Mouse (Mus musculus) limb, embryonic 14.5 days (tissue): ENCODE measurements at regions not wholly inside any gene's neighbourhood (a gene's known extent, or its start where the extent isn't known, plus 50 kb on each side); places are given as distances from the start of the nearest gene placed in this dataset.

ENCODE experiments used
- ATAC-seq: fragments of 200-750 bp; cut with Nextera tagmentation; 2 replicates; pipeline ENCODE4 v1.8.0; 2017; ENCODE audit warnings: low read depth, moderate number of reproducible peaks, moderate TSS enrichment; ENCODE audit not compliant: low FRiP score
- DNase-seq: peaks from one replicate; pipeline ENCODE4 v3.0.0-alpha.2; 2015; ENCODE audit warnings: low spot score
- H3K27ac ChIP-seq: fragments of 300-500 bp; sonication (generic); replicated peaks from 2 replicates; pipeline ENCODE4 v1.5.1; 2014; ENCODE audit warnings: low read depth, mild to moderate bottlenecking, low read length, moderate library complexity, mixed read lengths
- H3K27me3 ChIP-seq: fragments of 300-500 bp; sonication (generic); 2 replicates; pipeline ENCODE4 v1.6.1; 2014; ENCODE audit warnings: low read length, mixed read lengths; ENCODE audit not compliant: control insufficient read depth, insufficient read depth
- H3K36me3 ChIP-seq: fragments of 300-500 bp; sonication (generic); 2 replicates; pipeline ENCODE4 v1.6.1; 2014; ENCODE audit warnings: mild to moderate bottlenecking, low read length, moderate library complexity, mixed read lengths; ENCODE audit not compliant: control insufficient read depth, insufficient read depth
- H3K4me1 ChIP-seq: fragments of 300-500 bp; sonication (generic); 2 replicates; pipeline ENCODE4 v1.6.1; 2014; ENCODE audit warnings: antibody characterized with exemption, low read length, mixed read lengths; ENCODE audit not compliant: control insufficient read depth, insufficient read depth
- H3K4me2 ChIP-seq: fragments of 300-500 bp; sonication (generic); replicated peaks from 2 replicates; pipeline ENCODE4 v1.6.1; 2014; ENCODE audit warnings: low read depth, mild to moderate bottlenecking, low read length, moderate library complexity; ENCODE audit not compliant: severe bottlenecking
- H3K4me3 ChIP-seq: fragments of 300-500 bp; sonication (generic); replicated peaks from 2 replicates; pipeline ENCODE4 v1.5.1; 2014; ENCODE audit warnings: low read length
- H3K9ac ChIP-seq: fragments of 300-500 bp; sonication (generic); 2 replicates; pipeline ENCODE4 v1.6.1; 2014; ENCODE audit warnings: mild to moderate bottlenecking, low read depth, low read length, moderate library complexity; ENCODE audit not compliant: severe bottlenecking
- H3K9me3 ChIP-seq: fragments of 300-500 bp; sonication (generic); 2 replicates; pipeline ENCODE4 v1.6.1; 2016; ENCODE audit warnings: low read length; ENCODE audit not compliant: control insufficient read depth
- POLR2A ChIP-seq: fragments of 200-500 bp; IDR thresholded peaks from 2 replicates; pipeline ENCODE4 v1.8.0; 2012; ENCODE audit warnings: inconsistent platforms, mild to moderate bottlenecking, moderate library complexity, borderline replicate concordance; ENCODE audit not compliant: insufficient read depth, insufficient read length; ENCODE audit errors: extremely low read depth
- WGBS: fragments of 180-500 bp; shearing (Covaris S2); extraction: QIAGEN DNeasy Blood & Tissue Kit; methylation state at CpG from one replicate; pipeline ENCODE4 v1.1.7; 2014; 5-methylcytosine and 5-hydroxymethylcytosine counted together

DNA sequence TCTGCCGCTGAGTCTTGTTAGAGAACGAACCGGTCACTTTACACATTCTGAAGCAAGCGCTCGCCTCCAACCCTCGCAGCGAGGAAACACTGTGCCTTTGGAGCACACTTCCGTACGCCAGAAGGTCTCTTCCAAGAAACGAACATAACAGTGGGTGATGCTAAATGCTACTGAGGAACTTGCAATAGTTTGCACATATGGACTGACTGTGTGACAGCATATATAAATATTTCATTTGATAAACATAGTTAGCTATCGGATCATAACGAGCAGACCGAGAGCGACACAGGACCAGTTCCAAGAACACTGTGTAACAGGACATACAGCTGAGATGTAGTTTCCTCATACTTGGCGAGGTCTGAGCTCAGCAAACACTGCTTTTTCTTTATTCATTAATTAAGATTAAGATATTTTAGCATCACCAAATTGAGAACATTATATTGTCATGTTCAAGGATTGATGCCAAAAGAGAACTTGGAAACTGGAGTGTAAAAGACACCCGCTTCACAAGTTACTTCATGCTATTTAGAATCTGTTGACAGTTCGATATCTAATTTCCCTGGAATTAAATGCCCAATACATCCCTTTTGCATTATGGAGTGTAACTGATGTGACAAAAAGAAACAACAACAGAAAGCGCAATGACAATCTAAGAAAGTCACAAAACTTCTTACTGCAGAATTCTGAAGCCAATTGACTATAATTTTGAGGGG, 314.3 kb upstream of the Nrip1 start:
- TF ChIP-seq POLR2A = no peak
- no peaks in the 10 kb centered on the region for H3K9me3 ChIP-seq
- DNase-seq (no peak), ATAC-seq (no peak)
- H3K4me3 ChIP-seq = no peak overlapping the region
- H3K4me2 ChIP-seq = no peak overlapping the region
- H3K36me3 ChIP-seq = no peaks in the 10 kb centered on the region
- H3K9ac ChIP-seq = no peak overlapping the region
- no peak overlapping the region for H3K27ac ChIP-seq
- no peaks in the 10 kb centered on the region for H3K4me1 ChIP-seq
- H3K27me3 ChIP-seq = no peaks in the 10 kb centered on the region
- WGBS = 93% methylated on average over 18 of the region's 18 CpGs

- TF ChIP-seq POLR2A = no peak
- Histone ChIP-seq H3K4me3 (no peak overlapping the region), H3K4me1 (no peaks in the 10 kb centered on the region), H3K36me3 (no peaks in the 10 kb centered on the region), H3K9me3 (no peaks in the 10 kb centered on the region), H3K27me3 (no peaks in the 10 kb centered on the region), H3K4me2 (no peak overlapping the region), H3K9ac (no peak overlapping the region), H3K27ac (no peak overlapping the region)
- no peak for DNase-seq
- no peak for ATAC-seq
- 42% methylated on average over 8 of the region's 8 CpGs for WGBS
Observed at GRCm38 (mm10) chr16:76685562-76685961, 311.9 kb upstream of the Nrip1 start.

DNA sequence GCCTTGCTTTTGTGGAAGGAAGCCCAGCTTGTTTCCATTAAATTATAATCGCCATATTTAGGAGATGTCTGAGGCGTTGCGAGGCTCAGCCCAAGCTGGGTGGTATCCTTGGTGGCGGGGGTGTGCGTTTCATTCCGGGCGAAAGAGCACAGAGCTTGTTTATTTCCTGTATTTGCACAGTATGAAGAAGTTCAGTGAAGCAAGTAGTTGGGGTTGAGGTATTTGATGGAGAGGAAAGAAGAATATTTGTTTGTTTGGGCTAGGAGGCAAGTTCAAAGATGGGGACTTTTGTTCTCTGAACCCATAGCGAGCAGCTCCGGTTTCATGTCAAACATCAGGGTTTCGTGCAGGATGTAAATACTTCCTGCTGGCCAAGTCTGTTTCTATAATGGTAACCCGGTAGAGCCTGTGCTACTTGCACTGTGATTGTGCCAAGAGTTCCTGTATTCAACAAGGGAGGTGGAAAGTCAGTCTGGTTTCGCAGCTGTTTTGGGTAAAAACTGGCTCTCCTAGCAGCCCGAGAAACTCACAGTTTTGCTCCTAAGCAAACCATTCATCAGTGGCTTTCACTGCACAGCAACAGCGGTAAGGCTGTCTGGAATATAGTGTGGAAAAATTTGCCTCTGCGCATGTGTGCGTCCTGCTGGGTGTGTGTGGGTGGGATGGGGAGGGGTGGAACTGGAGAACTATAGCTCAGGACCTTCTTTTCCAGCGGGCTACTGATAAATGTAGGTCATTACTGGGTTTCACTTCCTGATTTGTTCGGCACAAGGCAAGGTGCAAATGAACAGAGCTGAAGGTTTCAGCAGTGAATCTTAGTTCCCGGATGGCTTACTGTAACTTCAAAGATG, 306.7 kb upstream of the Nrip1 start:
- peak overlapping the region; percentile 27 for H3K4me3 ChIP-seq
- no peaks in the 10 kb centered on the region; the same call in 1 of the 2 replicates for H3K4me1 ChIP-seq
- no peaks in the 10 kb centered on the region for H3K9me3 ChIP-seq
- peak overlapping the region; percentile 45 for H3K4me2 ChIP-seq
- peak; percentile 79; the same call in 1 of the 2 replicates for ATAC-seq
- peak; percentile 66 for DNase-seq
- H3K9ac ChIP-seq = peak overlapping the region; percentile 14; the same call in 1 of the 2 replicates
- no peak for TF ChIP-seq POLR2A
- H3K36me3 ChIP-seq = no peaks in the 10 kb centered on the region
- H3K27me3 ChIP-seq = no peaks in the 10 kb centered on the region
- H3K27ac ChIP-seq = peak overlapping the region; percentile 77
- 27% methylated on average over 19 of the region's 19 CpGs for WGBS

- Histone ChIP-seq H3K4me2 (no peak overlapping the region), H3K27ac (no peak overlapping the region), H3K36me3 (no peaks in the 10 kb centered on the region), H3K9me3 (no peaks in the 10 kb centered on the region), H3K9ac (no peak overlapping the region), H3K27me3 (no peaks in the 10 kb centered on the region), H3K4me3 (no peak overlapping the region), H3K4me1 (no peaks in the 10 kb centered on the region; the same call in 1 of the 2 replicates)
- DNase-seq (no peak), ATAC-seq (no peak)
- 87% methylated on average over 3 of the region's 3 CpGs for whole genome bisulfite sequencing
- no peak for TF ChIP-seq POLR2A
Observed at GRCm38 (mm10) chr16:76678885-76679284, 305.3 kb upstream of the Nrip1 start.

- H3K27me3 ChIP-seq = no peaks in the 10 kb centered on the region
- H3K36me3 ChIP-seq = no peaks in the 10 kb centered on the region
- no peak overlapping the region for H3K4me2 ChIP-seq
- TF ChIP-seq POLR2A = no peak
- H3K27ac ChIP-seq = no peak overlapping the region
- no peak overlapping the region for H3K9ac ChIP-seq
- H3K4me3 ChIP-seq = no peak overlapping the region
- DNase-seq = no peak
- H3K9me3 ChIP-seq = no peaks in the 10 kb centered on the region
- H3K4me1 ChIP-seq = no peaks in the 10 kb centered on the region
- 90% methylated on average over 4 of the region's 4 CpGs for WGBS
- ATAC-seq = no peak
Observed at GRCm38 (mm10) chr16:76669795-76670194, 296.2 kb upstream of the Nrip1 start.
